Mouse (Mus musculus): ENCODE measurements around the gene Csrp2. TPM values are rescaled to one million over a fixed set of nuclear protein-coding genes. Genes with fewer than 3 reads are reported as not detected.
A peak's percentile ranks its signal among the peaks of the same experiment; 100 is the strongest.

Csrp2 gene
- total RNA-seq, 2 experiments from 2014 or later = 76.9 to 77.5 TPM

DNA sequence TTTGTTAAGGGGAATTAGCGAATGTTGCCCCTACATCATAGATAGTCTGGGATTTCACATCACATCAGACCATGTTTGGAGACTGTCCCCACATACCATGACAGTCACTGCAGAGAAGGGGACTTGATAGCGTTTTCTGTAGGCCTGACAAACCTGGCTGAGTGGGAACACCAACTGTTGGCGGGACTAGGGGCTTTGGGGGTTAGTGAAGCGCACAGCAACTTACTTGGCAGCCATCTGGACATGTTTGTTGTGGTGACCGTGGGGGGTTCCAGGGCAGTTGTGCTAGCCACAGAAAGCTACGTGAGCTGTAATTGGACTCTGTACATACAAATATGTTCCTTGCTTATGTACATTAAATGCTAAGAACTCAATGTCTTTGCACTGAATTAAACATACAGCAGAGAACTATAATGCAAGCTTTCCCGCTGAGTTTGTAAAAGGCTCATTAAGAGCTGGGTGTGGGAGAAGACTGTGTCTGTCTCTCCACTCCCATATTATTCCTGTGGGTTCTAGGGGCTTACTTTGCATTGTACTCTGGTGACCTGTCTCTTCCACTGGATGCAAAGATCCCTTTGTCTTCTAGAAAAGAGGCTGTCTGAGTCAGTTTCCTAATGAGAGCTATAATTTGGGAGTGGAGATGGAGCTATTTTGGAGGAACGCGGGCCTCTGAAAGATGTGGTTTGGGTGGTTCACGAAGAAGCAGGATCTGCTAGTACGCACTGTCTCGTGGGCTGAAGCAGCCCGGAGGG is 11.7 kb downstream of the Csrp2 start:
- DNase-seq (ENCODE audit: low spot score in 2 of 2) = no peak

DNA sequence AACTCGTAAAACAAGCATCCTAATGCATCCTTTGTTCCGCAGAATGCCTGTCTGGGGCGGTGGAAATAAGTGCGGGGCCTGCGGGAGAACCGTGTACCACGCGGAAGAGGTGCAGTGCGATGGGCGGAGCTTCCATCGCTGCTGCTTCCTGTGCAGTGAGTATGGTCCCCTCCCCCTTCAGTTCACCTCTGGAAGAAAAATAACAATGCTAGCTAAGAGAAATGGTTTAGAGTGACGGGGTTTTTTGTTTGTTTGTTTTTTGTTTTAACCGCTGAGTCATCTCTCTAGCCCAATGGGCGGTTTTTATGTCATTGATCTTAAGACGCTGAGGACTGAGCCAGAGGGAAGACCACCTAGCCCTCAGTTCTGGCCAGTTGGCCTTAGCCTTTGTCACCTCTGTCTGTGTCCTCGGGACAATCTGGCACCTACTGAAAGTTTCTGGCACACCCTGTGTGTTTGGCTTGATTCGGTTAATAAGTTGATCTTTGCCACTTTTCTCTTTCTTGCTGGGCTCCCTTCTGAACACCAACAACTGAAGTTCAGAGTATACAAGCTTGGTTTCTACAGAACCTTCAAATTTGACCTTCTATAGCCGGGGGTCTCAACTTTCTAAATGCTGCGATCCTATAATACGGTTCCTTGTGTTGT is 12.4 kb downstream of the Csrp2 start:
- no peak for DNase-seq (ENCODE audit: low spot score in 2 of 2)

DNA sequence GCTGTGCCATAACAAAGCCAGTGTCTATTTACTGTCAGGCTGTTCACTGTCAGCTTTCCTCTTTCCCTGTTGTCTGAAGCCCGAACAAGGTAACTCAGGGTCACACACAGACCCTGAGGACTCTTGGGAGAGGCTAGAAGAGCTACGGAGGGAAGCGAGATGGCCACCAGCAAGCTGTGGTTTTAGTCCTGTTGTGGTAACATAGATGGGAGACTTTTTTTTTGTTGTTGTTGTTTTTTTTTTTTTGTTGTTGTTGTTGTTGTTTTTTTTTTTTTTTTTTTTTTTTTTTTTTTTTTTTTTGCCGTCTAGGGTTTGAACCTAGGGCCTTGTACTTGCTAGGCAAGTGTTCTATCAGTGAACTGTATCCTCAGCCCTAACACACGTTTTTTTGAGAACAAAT is 14.0 kb downstream of the Csrp2 start:
- DNase-seq (ENCODE audit: low spot score in 2 of 2) = no peak

DNA sequence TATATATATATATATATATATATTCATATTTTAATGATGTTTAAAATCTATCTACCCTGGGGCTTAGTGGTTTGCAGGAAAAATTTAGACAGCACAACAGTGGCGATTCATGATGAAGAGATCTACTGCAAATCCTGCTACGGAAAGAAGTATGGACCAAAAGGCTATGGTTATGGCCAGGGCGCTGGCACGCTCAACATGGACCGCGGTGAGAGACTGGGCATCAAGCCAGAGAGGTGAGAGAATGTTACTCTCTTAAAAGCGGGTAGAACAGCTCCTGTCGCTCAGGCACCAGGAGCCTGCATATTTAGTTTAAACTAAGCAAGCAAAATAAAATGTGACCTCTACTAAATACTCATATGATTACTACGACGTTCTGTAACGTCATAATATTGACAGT is 15.5 kb downstream of the Csrp2 start:
- DNase-seq (ENCODE audit: low spot score in 2 of 2) = no peak

DNA sequence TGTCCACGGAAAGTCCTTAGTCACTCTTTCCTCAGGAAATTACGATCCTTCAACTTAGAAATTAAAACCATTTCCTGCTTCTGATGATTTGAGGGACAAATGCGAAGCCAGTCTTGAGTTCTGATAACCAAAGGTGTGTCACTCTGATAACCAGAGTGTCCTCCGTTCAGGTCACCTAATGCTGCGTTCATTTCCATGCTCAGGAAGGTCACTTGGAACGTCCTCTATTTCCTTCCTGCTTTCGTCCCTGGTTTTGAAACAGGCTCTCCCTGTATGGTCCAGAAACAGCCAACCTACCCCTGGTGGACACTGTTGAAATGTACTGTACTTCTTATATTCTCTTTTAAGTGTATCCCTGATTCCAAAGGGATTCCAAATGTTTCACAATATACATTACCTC is 16.1 kb downstream of the Csrp2 start:
- DNase-seq (ENCODE audit: low spot score in 2 of 2) = no peak

DNA sequence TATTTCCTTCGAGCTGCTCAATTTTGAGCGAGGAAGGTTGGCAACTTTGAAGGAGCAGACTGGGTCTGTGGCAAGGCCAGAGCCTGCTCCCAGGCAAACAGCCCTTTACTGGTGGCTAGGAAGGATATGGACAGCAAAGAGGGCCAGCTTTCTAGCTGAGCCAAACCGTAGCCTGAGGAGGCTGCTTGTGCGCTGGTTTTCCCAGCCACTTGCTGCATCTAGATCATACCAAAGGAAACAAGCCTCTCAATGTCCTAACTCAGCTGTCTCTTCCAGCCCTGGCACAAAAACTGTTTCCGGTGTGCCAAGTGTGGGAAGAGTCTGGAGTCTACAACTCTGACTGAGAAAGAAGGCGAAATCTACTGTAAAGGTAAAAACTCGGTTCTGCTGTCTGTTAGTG is 18.8 kb downstream of the Csrp2 start:
- DNase-seq (ENCODE audit: low spot score in 2 of 2) = peak; percentile 33 to 54

DNA sequence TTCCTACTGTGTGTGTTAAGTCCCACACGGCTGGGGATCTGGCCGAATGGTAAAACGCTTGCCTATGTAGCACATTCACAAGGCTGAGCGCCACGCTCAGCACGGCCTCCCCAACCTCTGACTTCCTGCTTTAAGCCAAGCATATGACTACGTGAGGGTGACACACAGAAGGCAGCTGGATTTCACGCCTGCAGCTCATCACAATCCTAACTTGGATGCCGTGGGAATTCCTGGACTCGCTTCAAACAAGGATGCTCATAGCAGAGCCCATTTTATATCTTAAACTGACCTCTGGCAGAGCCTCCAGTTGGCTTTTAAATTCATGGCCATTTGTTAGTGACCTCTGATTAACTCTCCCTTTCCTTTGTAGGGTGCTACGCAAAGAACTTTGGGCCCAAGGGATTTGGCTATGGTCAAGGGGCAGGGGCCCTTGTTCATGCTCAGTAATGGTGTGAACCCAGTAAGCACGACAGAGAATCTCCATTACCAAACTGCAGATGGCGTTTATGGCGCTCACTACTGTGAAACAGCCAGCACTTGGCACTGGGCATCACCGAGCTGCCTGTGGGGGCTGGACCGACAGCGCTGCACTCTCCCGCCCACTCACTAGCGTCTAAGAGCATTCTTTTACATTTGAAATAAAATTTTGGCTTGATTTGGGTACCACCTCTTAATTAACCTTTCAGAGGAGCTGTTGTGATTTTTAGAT is 19.4 kb downstream of the Csrp2 start:
- peak; percentile 66 to 69 for DNase-seq (ENCODE audit: low spot score in 2 of 2)

DNA sequence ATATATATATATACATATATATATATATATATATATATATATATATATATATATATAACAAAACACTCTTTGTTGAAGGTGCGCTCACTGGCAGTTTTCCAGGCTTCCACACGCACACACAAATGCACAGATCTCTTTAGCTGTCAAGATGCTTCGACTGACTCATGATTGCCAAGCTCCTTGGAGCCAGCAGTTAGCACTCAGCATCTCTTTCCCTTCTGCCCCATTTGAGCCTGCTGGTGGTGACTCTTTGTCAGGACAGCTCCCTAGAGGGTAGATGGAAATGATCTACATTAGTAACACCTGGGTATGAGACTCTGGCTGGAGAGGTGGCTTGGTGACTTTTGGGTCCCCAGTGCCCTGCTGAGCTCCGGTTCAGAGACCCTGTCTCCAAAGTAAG is 20.1 kb downstream of the Csrp2 start:
- no peak for DNase-seq (ENCODE audit: low spot score in 2 of 2)

DNA sequence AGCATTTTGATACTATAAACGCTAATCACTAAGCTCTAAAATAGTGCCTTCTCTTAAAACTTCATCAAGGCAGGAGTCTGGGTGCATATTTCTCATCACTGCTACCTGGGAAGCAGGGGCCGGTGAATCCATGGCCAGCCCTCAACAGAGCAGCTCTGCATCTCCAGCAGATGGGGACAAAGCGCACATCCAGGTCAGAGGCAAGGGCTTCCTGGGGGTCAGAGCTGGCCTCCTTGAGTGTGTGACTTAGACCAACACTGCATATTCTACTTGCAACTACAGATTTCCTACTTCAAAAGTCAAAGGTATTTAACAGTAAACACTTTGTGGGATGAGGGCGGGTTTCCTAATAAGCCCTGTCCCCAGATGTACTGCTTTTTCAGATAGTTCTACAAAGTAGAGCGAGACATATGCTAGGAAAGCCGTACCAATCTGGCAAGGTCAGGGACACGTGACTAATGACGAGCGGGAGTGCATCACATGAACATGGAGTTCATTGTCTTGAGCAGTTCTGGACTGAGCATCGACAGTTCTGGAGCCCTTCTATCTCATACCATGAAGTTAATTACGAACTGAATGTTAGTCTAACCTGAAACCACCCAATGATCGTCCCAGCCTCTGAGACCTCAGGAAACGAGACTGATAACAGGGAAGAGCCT is 21.3 kb downstream of the Csrp2 start:
- no peak for DNase-seq (ENCODE audit: low spot score in 2 of 2)

DNA sequence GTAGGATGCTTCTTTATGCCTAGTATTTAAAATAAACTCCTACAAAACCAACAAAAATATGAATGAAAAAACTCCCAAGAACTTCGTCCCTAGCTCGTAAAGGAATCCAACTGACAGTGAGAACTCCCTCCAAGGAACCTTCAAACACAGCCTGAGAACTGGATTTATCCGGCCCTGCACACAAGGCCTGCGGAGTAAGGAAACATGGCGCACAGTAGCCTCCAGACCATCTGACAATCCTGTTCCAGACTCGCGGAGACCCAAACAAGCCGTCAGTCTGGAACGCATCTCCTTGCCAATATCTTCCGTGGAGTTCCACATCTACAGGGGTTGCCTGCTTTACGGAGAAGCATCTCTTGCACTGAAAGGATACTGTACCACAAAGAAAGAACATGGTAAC is 22.4 kb downstream of the Csrp2 start:
- no peak for DNase-seq (ENCODE audit: low spot score in 2 of 2)

DNA sequence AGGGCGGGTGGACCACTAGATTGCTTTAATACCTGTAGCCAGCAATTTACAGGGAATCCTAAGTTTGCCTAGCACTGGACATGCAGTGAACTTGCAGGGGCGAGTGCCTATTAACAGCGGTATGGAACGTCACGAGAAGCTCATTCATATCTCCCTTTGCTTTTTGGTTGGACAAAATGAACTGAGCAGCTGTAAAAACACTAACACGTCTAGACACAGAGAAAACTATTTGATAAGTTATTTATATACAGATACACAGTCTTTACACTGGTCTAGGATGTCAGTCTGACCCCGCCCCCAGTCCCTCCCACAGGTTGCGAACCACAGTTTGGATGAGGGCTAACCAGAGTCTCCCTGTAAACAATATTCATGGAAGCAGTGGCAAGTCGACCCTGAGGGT is 23.2 kb downstream of the Csrp2 start:
- DNase-seq (ENCODE audit: low spot score in 2 of 2) = no peak

DNA sequence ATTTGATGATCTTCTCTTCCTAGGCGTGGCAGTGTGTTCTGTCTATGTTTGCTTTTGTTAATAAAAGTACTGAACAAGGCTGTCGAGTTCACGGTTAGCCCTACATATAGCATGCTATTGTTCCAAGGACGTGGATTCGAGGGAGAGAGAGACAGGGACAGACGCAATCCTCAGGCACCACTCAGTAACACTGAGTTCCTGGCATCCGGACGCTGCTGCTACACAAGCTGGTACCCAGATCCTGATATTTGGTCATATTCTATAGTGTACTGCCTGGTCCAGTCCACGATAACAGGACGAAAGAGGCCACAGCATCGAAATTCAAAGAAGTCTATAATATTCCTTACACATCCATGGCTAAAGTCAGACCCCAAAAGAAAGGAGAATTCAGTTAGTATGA is 24.6 kb downstream of the Csrp2 start:
- no peak for DNase-seq (ENCODE audit: low spot score in 2 of 2)

DNA sequence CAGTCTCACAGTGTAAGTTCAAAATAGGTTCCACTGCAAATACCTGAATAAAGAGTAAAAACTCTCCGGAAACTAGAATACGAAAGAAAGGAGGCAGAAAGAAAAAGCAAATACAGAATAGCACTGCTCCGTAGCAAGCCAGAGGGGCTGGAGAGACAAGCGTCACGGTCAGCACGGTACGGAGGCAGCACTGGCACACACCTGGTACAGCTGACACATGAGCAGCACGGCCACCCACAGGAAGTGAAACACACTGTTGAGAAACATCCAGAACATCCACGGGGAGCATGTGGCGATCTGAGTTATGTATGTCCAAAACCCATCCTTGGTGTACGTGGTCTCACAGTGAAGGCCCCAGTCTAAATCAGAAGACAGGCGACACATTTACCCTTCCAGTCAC is 26.4 kb downstream of the Csrp2 start:
- DNase-seq (ENCODE audit: low spot score in 2 of 2) = no peak

DNA sequence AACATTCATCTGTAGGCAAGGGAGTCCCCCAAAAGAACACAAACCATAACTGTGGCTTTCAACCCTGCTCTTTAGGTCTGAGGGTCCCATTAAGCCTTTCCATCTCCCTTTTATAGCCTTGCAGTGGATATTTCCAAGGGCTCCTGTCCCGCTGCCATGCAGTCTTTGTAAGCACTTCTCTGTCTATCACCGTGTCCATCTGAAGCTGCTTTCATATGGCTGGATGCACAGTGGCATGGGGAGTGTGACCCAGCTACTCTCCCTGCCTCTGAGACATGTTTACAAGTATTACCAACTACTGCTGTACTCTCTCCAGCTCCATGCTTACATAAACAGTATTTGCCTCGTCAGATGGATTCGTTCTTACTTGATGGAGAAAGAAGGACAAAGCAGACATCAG is 28.0 kb downstream of the Csrp2 start:
- no peak for DNase-seq (ENCODE audit: low spot score in 2 of 2)

DNA sequence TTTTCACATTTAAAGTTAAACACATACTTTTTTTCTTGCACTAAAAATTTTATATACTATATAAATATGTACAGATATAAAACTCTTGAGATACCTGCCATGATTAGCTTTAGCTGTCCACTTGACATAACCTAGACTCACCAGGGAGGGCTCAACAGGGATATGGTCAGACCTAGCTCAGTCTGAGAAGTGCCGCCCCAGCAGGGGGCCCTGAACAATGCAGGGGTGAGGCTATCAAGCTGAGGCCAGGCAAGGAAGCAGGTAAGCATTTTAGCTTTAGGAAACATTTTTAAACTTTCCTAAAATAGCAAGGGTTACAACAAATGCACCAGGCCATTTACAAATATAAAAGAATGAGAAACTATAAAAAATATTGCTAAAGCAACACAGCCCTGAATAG is 31.5 kb downstream of the Csrp2 start:
- DNase-seq (ENCODE audit: low spot score in 2 of 2) = no peak

DNA sequence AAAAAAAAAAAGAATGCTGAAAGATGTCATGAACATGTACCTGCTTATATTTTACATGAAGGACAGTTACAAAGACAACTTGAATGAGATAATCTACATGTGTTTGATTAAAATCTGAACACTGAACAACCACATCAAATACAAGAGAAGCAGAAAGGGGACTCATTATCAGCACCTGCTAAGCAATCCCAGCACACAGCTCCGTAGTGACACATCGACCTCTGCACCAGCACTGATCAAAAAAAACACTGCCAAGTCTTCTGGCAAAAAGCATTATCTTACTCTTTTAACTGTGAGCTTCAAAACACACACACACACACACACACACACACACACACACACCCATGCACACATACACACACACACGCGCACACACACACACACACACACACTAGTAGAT is 32.2 kb downstream of the Csrp2 start:
- no peak for DNase-seq (ENCODE audit: low spot score in 2 of 2)

DNA sequence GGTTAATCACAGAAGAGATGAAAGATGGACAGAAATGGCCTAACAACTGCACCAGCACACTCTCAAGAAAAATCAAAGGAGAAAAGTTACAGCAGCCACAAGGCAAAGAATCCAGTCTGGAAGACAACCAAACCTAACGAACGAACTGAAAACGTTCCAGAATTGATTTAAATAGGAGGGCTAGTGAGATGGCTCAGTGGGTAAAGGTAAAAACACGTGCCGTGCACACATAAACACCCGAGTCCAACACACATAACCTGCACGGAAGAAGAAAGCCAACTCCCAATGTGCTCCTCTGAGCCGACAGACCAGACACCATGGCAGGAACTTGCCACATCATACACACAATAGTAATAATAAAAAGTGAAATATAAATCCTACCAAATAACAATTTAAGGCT is 32.7 kb downstream of the Csrp2 start:
- DNase-seq (ENCODE audit: low spot score in 2 of 2) = no peak

DNA sequence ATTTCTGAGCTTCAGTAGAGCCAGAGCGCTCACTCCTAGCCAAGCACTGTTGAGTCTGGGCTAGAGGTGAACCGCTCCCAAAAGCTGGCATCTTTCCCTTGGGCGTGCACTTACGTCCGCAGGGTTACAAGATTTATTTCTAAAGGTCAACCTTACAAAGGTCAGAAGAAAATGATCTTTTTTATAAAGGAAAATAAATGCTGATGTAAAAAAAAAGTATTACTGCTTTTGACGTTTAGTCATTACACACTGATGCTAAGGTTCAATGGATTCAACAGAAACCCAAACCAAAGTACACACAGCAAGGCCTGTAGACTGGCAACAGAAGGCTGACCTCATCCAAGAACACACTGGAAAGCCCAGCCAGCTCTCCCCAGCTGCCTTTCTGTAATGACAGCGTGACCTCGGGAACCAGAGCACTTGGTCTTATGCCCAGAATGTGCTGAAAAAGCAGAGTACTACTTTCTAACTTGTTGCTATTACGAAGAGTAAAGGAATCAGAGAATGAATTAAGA is 33.4 kb downstream of the Csrp2 start:
- DNase-seq (ENCODE audit: low spot score in 2 of 2) = no peak

DNA sequence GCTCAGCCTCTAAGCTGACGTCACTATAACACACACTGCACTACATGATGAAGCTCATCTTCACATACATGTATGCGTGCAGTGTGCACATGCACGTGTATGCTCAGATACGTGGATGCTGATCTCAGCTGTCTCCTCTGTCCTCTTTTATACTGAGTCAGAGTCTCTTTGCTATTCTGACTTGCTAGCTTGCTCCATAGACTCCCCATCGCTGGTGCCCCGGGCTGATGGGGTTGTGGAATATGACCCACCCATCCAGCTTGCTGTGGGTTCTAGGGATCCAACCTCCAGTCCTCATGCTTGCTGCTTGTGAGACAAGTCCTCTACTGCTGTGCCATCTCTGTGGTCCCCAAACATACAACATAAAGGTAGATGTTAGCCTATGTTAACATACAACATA is 39.3 kb downstream of the Csrp2 start:
- DNase-seq (ENCODE audit: low spot score in 2 of 2) = no peak

DNA sequence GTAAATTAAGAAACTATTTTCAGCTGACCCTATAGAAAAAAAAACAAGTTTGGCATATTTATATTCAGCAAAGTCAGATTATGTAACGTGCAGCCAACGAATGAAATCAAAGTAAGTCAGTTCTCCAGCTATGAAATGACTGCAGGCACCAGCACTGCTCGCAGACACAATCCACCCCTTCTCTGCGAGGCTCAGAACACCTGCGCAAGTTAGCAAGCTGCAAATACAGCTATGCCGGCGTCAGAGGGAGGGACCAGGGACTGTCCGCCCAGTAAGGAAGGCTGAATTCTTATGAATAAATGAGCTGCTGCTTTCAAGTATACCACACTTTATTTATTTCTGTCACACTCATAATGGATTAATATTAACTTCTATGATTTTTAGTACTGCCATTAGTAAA is 40.2 kb downstream of the Csrp2 start:
- no peak for DNase-seq (ENCODE audit: low spot score in 2 of 2)

DNA sequence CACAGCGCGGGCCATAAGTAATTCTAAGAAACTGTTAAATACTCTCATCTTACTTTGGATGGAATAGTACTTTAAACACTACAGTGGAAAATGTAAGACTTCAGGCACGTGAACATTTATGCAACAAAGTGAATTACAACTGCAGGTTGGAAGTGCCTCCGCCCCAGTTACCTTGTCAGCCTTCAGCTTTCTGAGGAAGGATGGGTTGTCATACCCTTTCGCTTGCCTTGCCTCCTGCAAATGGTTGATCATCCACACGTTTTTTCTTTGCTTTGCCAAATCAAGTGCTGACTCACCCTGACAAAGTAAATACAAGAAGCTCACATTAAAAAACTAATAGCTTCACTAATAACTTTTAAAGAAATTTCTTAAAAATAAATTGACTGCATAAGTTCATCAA is 41.3 kb downstream of the Csrp2 start:
- DNase-seq (ENCODE audit: low spot score in 2 of 2) = no peak

DNA sequence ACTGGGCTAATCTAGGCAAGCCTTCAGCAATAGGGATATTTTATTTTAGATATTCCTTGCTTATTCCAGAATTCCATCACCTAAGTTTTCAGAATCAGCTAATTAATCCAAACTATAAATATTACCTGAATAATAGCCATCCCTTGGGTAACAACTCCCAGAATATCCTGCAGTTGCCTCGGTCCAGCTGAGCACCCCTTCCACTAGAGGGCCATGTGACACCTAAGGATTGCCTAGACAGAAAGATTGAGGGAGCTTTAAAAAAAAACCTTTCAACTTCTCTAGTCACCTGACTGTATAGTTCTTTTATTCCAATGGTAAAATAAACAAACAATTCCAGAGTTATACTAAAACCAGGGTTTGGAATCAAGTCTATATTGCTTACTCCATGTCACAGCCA is 42.6 kb downstream of the Csrp2 start:
- no peak for DNase-seq (ENCODE audit: low spot score in 2 of 2)

Measured in layer of hippocampus, postnatal 10 days (tissue).